Mouse (Mus musculus) cortical plate, adult 2 months (tissue): ENCODE data around the gene 1810037I17Rik.

Experiments
- CTCF ChIP-seq: fragments of 200-500 bp; IDR thresholded peaks from 2 replicates; pipeline ENCODE4 v1.5.1; 2011; ENCODE audit warnings: mild to moderate bottlenecking, control low read depth, low read length; ENCODE audit not compliant: insufficient read depth; ENCODE audit errors: extremely low read depth
- POLR2A ChIP-seq: fragments of 200-500 bp; IDR thresholded peaks from 2 replicates; pipeline ENCODE4 v1.6.1; 2011; ENCODE audit warnings: mild to moderate bottlenecking, low read length, control low read depth; ENCODE audit not compliant: insufficient read depth; ENCODE audit errors: extremely low read depth

GRCm38 (mm10) chr3:122924009-122924914 lies at the start of gene 1810037I17Rik:
- peak; percentile 84 for TF ChIP-seq POLR2A
- TF ChIP-seq CTCF: 0 out of 2 replicates have a peak, but pooled peaks have one; percentile 4
